Mouse (Mus musculus) testis, adult 2 months (tissue): Measurements from ENCODE around the gene Rnh1.

Experiments
- CTCF ChIP-seq: fragments of 200-500 bp; IDR thresholded peaks from 2 replicates; pipeline ENCODE4 v1.5.1; 2012; ENCODE audit warnings: low read depth, mild to moderate bottlenecking, inconsistent platforms, low read length, moderate library complexity; ENCODE audit not compliant: control insufficient read depth, insufficient read depth, insufficient replicate concordance
- POLR2A ChIP-seq: fragments of 200-500 bp; IDR thresholded peaks from 2 replicates; pipeline ENCODE4 v1.6.1; 2012; ENCODE audit warnings: low read depth, mild to moderate bottlenecking, inconsistent platforms, low read length, moderate library complexity; ENCODE audit not compliant: control insufficient read depth

GRCm38 (mm10) chr7:141145403-141145802 lies 27.3 kb downstream of the Rnh1 start:
- TF ChIP-seq CTCF, result no peak
- TF ChIP-seq POLR2A, result no peak
